Mouse (Mus musculus) testis, postnatal 10 days (tissue): Measurements from ENCODE around the gene Zfand3.

Experiments used
- DNase-seq: peaks from one replicate; pipeline ENCODE4 v3.0.0; 2021; ENCODE audit warnings: low spot score

The Zfand3 gene

GRCm38 (mm10) chr17:30154861-30155260 is 150.3 kb downstream of the Zfand3 start:
- no peak for DNase-seq

DNA sequence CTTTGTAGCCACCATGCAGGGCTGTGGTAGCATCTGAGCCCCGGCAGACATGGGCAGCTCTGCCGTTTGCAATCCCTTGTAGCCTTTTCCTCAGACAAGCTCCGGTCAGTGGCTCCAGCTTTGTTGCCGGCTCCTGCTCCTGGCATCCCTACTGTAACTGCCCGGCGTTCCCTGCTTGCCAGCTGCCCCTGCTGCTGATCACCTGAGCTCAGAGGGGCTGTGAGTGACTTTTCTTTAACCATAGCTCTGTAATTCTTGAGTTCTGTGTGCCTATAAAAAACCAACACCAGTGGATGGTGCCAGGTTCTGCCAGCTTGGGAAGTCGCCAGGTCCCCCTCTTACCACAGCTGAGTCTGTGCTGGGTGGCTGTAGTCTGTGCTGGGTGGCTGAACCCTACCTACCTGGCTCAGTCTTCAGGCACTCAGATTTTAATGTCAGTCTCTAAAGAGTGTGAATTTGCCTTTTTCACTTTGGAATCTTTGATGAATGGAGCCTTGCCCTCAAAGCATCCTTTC is 150.9 kb downstream of the Zfand3 start:
- no peak for DNase-seq

DNA sequence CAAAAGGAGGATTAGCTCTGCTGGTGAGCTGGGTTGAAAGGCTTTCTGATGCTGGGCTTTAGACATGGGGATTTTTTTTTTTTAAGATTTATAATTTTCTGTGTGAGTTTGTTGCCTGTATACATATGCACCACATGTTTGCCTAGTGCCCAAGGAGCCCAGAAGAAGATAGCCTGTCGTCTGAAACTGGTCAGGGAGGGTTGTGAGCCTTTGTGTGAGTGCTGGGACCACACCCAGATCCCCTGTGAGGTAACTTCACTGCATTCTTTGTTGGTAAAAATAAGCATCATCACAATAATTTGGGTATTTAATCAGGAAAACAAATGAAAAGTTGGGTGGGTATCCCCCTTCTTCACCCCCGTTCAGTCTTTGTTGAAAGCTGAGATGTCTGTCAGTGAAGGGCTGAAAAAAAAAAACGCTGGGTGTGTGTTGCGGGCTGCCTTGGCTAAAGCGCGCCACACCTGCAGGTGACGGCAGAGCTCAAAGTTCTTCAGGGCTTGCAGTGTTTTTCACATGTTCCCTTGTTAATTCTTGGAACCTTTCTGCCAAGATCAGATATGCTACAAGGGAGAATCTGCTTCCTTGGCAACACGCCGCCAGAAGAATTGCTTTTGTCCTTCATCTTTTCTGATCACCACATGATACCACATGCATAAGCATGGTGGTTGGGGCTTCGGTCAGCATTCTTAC is 154.0 kb downstream of the Zfand3 start:
- no peak for DNase-seq

DNA sequence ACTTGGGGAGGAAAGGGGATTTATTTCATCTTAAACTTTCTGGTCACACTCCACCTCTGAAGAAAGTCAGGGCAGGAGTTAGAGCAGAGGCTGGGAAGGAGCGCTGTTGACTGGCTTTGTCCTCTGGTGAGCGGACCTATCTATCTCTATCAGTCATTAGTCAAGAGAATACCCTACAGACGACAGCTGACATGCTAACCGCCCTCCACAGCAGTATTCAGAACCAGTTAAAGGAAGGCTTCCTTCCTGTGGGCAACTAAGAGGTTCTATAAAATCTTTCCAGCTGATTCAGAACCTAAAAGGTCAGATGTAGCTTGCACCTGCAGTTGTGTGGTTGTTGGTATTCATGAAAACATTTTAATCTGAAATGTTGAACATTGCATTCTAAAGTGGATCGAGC is 154.8 kb downstream of the Zfand3 start:
- DNase-seq = no peak

- no peak for DNase-seq
Observed at GRCm38 (mm10) chr17:30160823-30161432, 156.4 kb downstream of the Zfand3 start.

DNA sequence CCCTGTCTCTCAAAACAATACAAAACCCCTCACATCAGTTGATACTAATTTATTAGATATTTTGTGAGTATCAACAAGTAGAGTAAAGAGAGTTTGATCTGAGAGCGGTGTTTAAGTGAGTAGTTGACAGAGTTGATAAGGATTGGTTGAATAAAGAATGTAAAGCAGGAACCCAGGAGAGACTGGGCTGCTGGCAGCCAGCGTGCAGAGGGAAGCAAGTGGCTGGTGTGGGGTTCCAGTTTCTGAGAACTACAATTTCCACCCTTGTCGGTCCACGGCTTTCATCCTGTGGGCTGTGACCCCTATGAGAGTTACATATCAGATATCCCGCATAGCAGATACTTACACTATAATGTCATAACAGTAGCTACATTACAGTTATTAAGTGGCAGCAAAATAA is 158.4 kb downstream of the Zfand3 start:
- no peak for DNase-seq

- peak; percentile 18 for DNase-seq
Observed at GRCm38 (mm10) chr17:30163793-30164192, 159.3 kb downstream of the Zfand3 start.

GRCm38 (mm10) chr17:30164818-30165217 is 160.3 kb downstream of the Zfand3 start:
- DNase-seq = peak; percentile 30

- DNase-seq = no peak
Observed at GRCm38 (mm10) chr17:30177435-30177834, 172.9 kb downstream of the Zfand3 start.

DNA sequence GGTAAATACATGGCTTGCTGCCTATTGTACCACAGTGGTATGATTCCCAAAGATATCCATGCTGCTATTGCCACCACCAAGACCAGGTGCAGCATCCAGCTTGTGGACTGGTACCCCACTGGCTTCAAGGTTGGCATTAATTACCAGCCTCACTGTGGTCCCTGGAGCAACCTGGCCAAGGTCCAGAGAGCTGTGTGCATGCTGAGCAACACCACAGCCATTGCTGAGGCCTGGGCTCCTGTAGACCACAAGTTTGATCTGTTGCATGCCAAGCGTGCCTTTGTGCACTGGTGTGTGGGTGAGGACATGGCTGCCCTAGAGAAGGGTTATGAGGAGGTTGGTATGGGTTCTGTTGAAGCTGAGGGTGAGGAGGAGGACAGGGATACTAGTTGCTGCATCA is 173.9 kb downstream of the Zfand3 start:
- no peak for DNase-seq

GRCm38 (mm10) chr17:30180197-30180596 is 175.7 kb downstream of the Zfand3 start:
- no peak for DNase-seq

GRCm38 (mm10) chr17:30181554-30181953 is 177.0 kb downstream of the Zfand3 start:
- DNase-seq = no peak

DNA sequence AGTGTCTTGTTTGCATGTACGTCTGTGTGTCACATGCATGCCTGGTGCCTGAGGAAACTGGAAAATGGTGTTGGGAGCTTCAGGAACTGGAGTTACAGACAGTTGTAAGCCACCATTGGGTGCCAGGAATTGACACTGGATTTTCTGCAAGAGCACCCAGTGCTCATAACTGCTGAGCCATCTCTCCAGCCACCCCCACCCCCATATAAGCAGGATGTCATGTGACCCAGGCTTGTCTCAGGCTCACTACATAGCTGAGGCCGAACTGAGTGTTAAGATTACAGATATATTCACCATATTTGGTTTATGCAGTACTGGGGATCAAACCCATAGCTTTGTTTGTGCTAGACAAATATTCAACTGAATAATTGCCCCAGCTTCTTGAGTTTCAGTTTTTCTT is 177.5 kb downstream of the Zfand3 start:
- DNase-seq = no peak

DNA sequence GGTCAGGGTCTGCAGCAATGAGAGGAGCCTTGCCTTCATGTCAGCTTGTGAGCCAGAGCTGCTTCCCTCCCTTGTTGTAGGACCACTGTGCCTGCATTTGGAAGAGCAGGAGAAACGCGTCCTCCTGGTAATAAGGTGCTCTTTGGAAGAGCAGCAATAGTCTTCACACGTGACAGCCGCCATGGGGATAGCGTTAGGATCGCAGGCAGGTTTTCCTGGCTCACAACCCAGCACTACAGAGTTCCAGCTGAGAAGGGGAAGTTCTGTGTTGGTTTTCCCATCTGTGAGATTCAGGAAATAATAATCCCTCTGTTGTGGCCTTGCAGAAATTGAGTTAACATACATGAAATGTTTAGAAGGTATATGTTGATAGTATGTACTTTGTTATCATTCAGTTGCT is 179.0 kb downstream of the Zfand3 start:
- DNase-seq = peak; percentile 26

DNA sequence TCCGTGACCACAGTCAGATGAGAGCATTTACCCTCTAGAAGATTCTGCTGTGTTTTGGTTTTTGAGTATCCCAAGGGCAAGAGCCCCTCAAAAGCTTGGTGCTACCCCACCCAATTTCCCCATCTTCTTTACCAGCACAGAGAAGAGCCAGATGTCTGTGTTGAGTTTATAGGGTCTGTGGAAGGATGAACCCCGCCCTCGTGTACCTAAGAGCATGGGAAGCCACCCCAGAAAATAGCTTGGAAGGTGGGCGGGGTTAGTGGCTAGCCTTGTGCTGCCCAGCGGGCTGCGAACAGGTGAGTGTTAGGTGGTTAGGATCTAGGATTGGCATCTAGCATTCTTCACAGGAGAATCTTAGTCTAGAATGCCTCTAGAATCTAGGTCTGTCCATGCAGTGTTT is 182.6 kb downstream of the Zfand3 start:
- peak; percentile 32 for DNase-seq

DNA sequence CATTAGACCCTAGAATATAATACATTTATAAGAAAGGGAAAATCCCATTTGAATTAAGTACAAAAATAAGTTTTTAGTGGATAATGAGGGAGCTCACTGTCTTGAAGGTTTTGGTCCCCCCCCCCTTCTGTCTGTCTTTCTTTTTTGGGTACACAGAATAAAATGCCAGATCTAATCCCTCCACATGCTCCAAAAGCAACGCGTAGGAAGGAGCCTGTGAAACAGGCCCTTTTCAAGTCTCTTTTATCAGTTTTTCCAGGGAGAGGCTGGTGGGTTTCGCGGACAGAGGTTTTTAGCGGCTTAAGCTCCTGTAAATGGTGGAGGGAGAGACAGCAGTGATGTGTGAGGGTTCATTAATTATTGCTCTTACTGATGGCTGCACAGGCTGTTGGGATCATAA is 183.0 kb downstream of the Zfand3 start:
- DNase-seq = no peak

GRCm38 (mm10) chr17:30188031-30188981 is 183.8 kb downstream of the Zfand3 start:
- DNase-seq = peak; percentile 36

- peak; percentile 35 for DNase-seq
Observed at GRCm38 (mm10) chr17:30191097-30191640, 186.6 kb downstream of the Zfand3 start.

GRCm38 (mm10) chr17:30192416-30193005 is 188.0 kb downstream of the Zfand3 start:
- peak; percentile 39 for DNase-seq

- no peak for DNase-seq
Observed at GRCm38 (mm10) chr17:30193615-30194014, 189.1 kb downstream of the Zfand3 start.

- no peak for DNase-seq
Observed at GRCm38 (mm10) chr17:30194091-30194490, 189.6 kb downstream of the Zfand3 start.
